Mouse (Mus musculus): ENCODE results near the gene Rhox4f.
"Not testable (repeated sequence)": the region's sequence is repeated elsewhere in the genome, so short reads cannot be mapped to it uniquely, and the experiment has no call there.

DNA sequence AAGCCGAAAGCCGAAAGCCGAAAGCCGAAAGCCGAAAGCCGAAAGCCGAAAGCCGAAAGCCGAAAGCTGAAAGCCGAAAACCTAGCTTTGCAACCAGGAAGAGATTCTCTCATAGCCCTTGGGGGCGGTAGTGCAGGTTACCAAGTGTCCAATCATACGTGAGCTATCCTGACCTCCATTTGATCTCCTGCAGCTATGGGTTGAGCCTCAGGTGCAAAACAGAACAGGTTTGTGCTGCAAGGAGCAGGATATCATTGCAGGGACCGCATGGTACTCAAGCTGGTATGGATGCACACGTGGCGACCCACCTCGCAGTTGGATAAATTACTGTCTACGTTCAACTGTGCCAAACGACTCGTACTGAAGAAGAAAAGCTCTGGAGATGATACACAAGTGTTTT lies at the start of gene Rhox4f:
- TF ChIP-seq CTCF (IDR thresholded peaks at IDR 0.05; ENCODE audit: low read depth, low read length); GATA2 (IDR thresholded peaks at IDR 0.05; ENCODE audit: borderline replicate concordance, low read depth, low read length); TAL1 (conservative IDR thresholded peaks at IDR 0.05; ENCODE audit: low read depth, low read length): not testable (repeated sequence)

All from G1E (cell line).